Mouse (Mus musculus): ENCODE measurements around the gene Gna14. TPM values are rescaled to one million over a fixed set of nuclear protein-coding genes. Genes with fewer than 3 reads are reported as not detected.

The Gna14 gene
- 1.6 and 1.7 TPM in 2 replicates for polyA plus RNA-seq (2012; rRNA removed)

DNA sequence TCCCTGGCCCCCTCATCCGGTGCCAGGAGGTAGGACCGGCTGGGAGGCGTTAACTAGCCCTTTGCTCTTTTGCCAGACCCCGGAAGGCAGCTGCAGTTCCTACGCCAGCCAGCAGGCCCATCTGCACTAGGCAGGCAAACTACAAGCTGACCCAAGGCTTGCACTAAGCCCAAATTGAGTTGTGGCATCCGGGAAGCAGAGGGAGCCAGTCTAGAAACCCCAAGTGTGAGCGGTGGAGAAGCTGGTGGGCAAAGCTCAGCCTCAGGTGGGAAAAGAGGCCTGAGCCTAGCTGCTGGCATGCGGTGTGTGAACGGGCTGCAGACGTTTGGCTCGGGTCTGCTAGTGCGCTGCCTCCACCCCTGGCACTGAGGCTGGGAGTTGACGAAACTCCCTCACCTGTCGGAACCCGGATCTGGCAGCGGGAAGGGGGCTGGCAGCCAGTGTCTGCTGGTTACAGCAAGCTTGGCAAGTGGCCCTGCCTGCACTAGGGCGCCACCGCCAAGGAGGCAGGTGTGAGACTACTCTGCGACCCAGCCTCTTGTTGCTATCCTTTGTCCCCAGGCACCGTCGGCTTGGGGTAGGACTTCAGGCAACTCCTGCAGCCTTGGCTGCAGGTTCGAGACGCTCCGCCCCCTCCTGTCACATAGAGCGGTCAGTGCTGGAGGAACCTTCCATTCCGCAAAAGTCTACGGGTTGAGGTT, at the start of gene Gna14:
Gene Gna14, plus strand, starts transcription at position 232 of the 701 bp plus-strand sequence.

All from stomach, adult 2 months (tissue).